Comparison of ENCODE assay signal across 8 mouse cellular contexts in the genomic region with DNA sequence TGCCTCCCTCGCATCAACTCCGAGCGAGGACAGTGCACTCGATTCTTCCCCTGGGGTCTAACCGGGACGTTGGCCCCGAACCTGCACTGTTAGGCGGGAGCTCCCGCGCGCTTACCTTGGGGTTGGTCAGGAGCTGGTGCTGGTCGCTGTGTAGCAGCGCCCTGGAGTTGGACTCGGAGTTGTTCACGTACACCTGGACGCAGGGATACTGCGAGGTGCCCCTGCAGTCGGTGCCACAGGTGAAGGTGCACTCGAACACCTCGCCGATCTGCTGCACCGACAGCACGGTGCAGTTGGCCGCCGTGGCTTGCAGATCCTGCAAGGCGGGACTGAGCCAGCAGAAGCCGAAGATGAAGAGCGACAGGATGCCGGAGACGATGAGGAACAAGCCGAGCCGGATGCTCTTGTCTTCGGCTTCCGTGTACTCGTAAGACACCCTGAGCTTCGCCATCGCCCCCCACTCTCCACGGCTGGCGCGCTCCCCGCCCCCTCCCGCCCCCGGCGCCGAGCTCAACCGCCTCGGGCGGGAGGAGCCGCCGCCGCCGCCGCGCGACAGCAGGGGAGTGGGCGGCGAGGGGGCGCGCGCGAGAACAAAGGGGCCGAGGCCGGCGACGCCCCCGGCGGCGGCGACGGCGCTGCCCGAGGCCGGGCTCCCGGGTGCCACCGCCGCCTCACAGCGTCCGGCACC. TPM values are rescaled to one million over a fixed set of nuclear protein-coding genes. Genes with fewer than 3 reads are reported as not detected.
A peak's percentile ranks its signal among the peaks of the same experiment; 100 is the strongest.
DNase-seq lines count a peak whose midpoint lies in the region; ATAC-seq and TF ChIP-seq lines count a peak whose summit lies in the region.

No protein-coding gene starts in this region.

- H3K4me1 ChIP-seq in ES-E14 (ENCODE audit: control insufficient read depth in 2 of 2, insufficient read depth in 2 of 2, low read length in 2 of 2, poor library complexity in 1 of 2), result no peaks in the 10 kb centered on the region

- peak; percentile 73 for ATAC-seq in common myeloid progenitor, adult 5-6 weeks (replicated peaks; ENCODE audit: low read depth, poor library complexity, severe bottlenecking)

- H3K9ac ChIP-seq in ES-E14 (ENCODE audit: insufficient read depth, low read depth, low read length, poor library complexity, severe bottlenecking), result peak overlapping the region; percentile 41; the same call in 1 of the 2 replicates

- DNase-seq in adrenal gland, adult (ENCODE audit: inconsistent age in 2 of 2, low spot score in 1 of 2), result peak; percentile 23 to 59
- DNase-seq in adrenal gland, postnatal 4 days (ENCODE audit: low spot score in 2 of 2), result no peak
- DNase-seq in ES-E14 (ENCODE audit: low read depth, low spot score), result peak; percentile 34
- DNase-seq in heart, postnatal 36 days, result peak; percentile 7 to 19
- DNase-seq in left cerebral cortex, postnatal 25 days (ENCODE audit: low spot score in 2 of 2), result peak; percentile 63 to 66
- DNase-seq in mesoderm, embryonic 11.5 days (ENCODE audit: low read depth, low spot score), result peak; percentile 71
- DNase-seq in spleen, postnatal 36 days (ENCODE audit: low spot score in 2 of 2), result peak; percentile 30

- H3K9me3 ChIP-seq in ES-E14 (ENCODE audit: control insufficient read depth, insufficient read depth, low read depth, low read length), result no peaks in the 10 kb centered on the region

- intact Hi-C loops in heart, postnatal 36 days (cut with DNase I), result loop anchor here (5.0 kb wide), 1 partner anchor 374 kb away; no protein-coding TSS in a partner anchor
- intact Hi-C loops in left cerebral cortex, postnatal 25 days (cut with DNase I), result loop anchor here (2.0 to 5.0 kb wide), 3 partner anchors 44 to 109 kb away; a partner anchor contains a TSS

- no peak overlapping the region for H3K27ac ChIP-seq in ES-E14 (ENCODE audit: insufficient read depth, low read depth, low read length, poor library complexity, severe bottlenecking)

- peak overlapping the region; percentile 63 to 87 for H3K4me3 ChIP-seq in ES-E14 (ENCODE audit: insufficient read depth in 1 of 2, low read depth in 1 of 2, low read length in 2 of 2, poor library complexity in 1 of 2, severe bottlenecking in 1 of 2)

- in situ Hi-C loops in ES-E14 (cut with MboI; ENCODE audit: low sequenced_read_pairs in 2 of 2, unreplicated experiment in 2 of 2), result no loop called here

- H3K36me3 ChIP-seq in ES-E14 (ENCODE audit: control insufficient read depth, insufficient read depth, low read length, poor library complexity, severe bottlenecking), result no peaks in the 10 kb centered on the region

TF ChIP-seq in ES-E14, 5 proteins besides CTCF, POLR2A, EP300 and RAD21:
- TF ChIP-seq ZNF384 (IDR thresholded peaks at IDR 0.05; ENCODE audit: low read depth, low read length), result no peak
- no peak for TF ChIP-seq ZC3H11A (IDR thresholded peaks at IDR 0.05; ENCODE audit: borderline replicate concordance, low read depth, low read length)
- no peak for TF ChIP-seq MAFK (IDR thresholded peaks at IDR 0.05; ENCODE audit: insufficient read depth, low read depth, low read length)
- no peak for TF ChIP-seq HCFC1 (IDR thresholded peaks at IDR 0.05; ENCODE audit: borderline replicate concordance, insufficient read depth, low read length)
- no peak for TF ChIP-seq CHD2 (IDR thresholded peaks at IDR 0.05; ENCODE audit: low read depth, low read length)
TF ChIP-seq in ES-E14: peak in this region for 0.

RNA-seq across cellular contexts. Expression of a gene that starts 0.5 kb away (rescaled TPM):
- total RNA-seq in adrenal gland, postnatal 4 days (2021), result 1 to 10 TPM; 8.0 to 8.7 TPM
- 1.8 and 2.4 TPM in 2 replicates for total RNA-seq in ES-E14 (2012; rRNA removed)
- total RNA-seq in common myeloid progenitor, adult 5-6 weeks (2017), result 0.09 TPM in 1 of 2 replicates, not detected in the other
- under 1 TPM; 0.22 to 0.24 TPM for total RNA-seq in heart, postnatal 36 days (2021)
- total RNA-seq in left cerebral cortex, postnatal 25 days (2021), result 100 to 1,000 TPM in 1 of 2 experiments, 10 to 100 TPM in 1; 97.3 to 109 TPM

Comparison
In these comparisons a context has a peak if more than half of its experiments do, and no peak if none do; other contexts are left out.
1. DNase-seq: peak in adrenal gland, adult (2 of 2), ES-E14 (single experiment), heart, postnatal 36 days (2 of 2), left cerebral cortex, postnatal 25 days (2 of 2), mesoderm, embryonic 11.5 days (single experiment) and spleen, postnatal 36 days (2 of 2); none in adrenal gland, postnatal 4 days (0 of 2).
2. RNA of a gene that starts 0.5 kb away (total RNA-seq): 97.3 to 109 TPM in left cerebral cortex, postnatal 25 days; 8.0 to 8.7 TPM in adrenal gland, postnatal 4 days, 1.8 to 2.4 TPM in ES-E14, 0.22 to 0.24 TPM in heart, postnatal 36 days and 0.09 TPM in common myeloid progenitor, adult 5-6 weeks; every median in the first group is over 10 times any median in the second.